Mouse (Mus musculus) MEL (cell line): Measurements from ENCODE around the gene Arl14. TPM values are rescaled to one million over a fixed set of nuclear protein-coding genes. Genes with fewer than 3 reads are reported as not detected.

Experiments
- DNase-seq: peaks from one replicate; pipeline ENCODE4 v3.0.0; 2011; ENCODE audit warnings: low read depth, low spot score
- H3K27ac ChIP-seq: 2 replicates; pipeline ENCODE4 v1.5.1; 2012; ENCODE audit warnings: low read depth, mild to moderate bottlenecking, control low read depth, low read length, moderate library complexity; ENCODE audit not compliant: control insufficient read depth
- H3K27me3 ChIP-seq, 2 experiments: fragments of 150-350 bp in 1 of 2; sonication (generic) in 1 of 2; 2 replicates each; pipeline ENCODE4 v1.6.1; 2012; ENCODE audit warnings: low read length in 2 of 2, mild to moderate bottlenecking in 2 of 2, improper control_type of control experiment in 1 of 2, moderate library complexity in 1 of 2; ENCODE audit not compliant: insufficient read depth in 2 of 2, control insufficient read depth in 1 of 2
- H3K36me3 ChIP-seq, 2 experiments: 2 replicates each; pipeline ENCODE4 v1.6.1; 2012 to 2014; ENCODE audit warnings: low read length in 2 of 2, improper control_type of control experiment in 1 of 2, inconsistent platforms in 1 of 2, mild to moderate bottlenecking in 1 of 2; ENCODE audit not compliant: insufficient read depth in 2 of 2, control insufficient read depth in 1 of 2
- H3K4me1 ChIP-seq, 2 experiments: fragments of 150-350 bp in 1 of 2; sonication (generic) in 1 of 2; 2 replicates each; pipeline ENCODE4 v1.6.1; 2012; ENCODE audit warnings: low read length in 2 of 2, improper control_type of control experiment in 1 of 2, mild to moderate bottlenecking in 1 of 2; ENCODE audit not compliant: insufficient read depth in 2 of 2, control insufficient read depth in 1 of 2
- H3K4me3 ChIP-seq, 2 experiments: fragments of 150-350 bp in 1 of 2; sonication (generic) in 1 of 2; 2 replicates each; pipeline ENCODE4 v1.5.1; 2012; ENCODE audit warnings: low read depth in 2 of 2, low read length in 2 of 2, mild to moderate bottlenecking in 2 of 2, moderate library complexity in 2 of 2, control low read depth in 1 of 2, improper control_type of control experiment in 1 of 2; ENCODE audit not compliant: control insufficient read depth in 1 of 2, insufficient read depth in 1 of 2
- H3K79me2 ChIP-seq: 2 replicates; pipeline ENCODE4 v1.6.1; 2012; ENCODE audit warnings: mild to moderate bottlenecking, low read length, moderate library complexity; ENCODE audit not compliant: control insufficient read depth, poor library complexity, insufficient read depth
- H3K9ac ChIP-seq: 2 replicates; pipeline ENCODE4 v1.6.1; 2012; ENCODE audit warnings: low read depth, mild to moderate bottlenecking, control low read depth, low read length, moderate library complexity; ENCODE audit not compliant: control insufficient read depth, poor library complexity, severe bottlenecking
- H3K9me3 ChIP-seq: fragments of 150-350 bp; sonication (generic); replicated peaks from 2 replicates; pipeline ENCODE4 v1.6.1; 2012; ENCODE audit warnings: mild to moderate bottlenecking, low read length, improper control_type of control experiment, moderate library complexity; ENCODE audit not compliant: insufficient read depth
- CHD1 ChIP-seq: IDR thresholded peaks from 2 replicates; pipeline ENCODE4 v1.6.1; 2012; ENCODE audit warnings: low read depth, mild to moderate bottlenecking, inconsistent platforms, low read length, improper control_type of control experiment
- ELF1 ChIP-seq: IDR thresholded peaks from 2 replicates; pipeline ENCODE4 v1.6.1; 2014; ENCODE audit warnings: low read depth, mild to moderate bottlenecking, inconsistent platforms, low read length, improper control_type of control experiment, moderate library complexity
- EP300 ChIP-seq, 2 experiments: IDR thresholded peaks; 2 replicates each; pipeline ENCODE4 v1.6.1; 2011; ENCODE audit warnings: improper control_type of control experiment in 2 of 2, low read length in 2 of 2, low read depth in 1 of 2, mild to moderate bottlenecking in 1 of 2
- ETS1 ChIP-seq: IDR thresholded peaks from 2 replicates; pipeline ENCODE4 v1.6.1; 2012; ENCODE audit warnings: low read depth, mild to moderate bottlenecking, inconsistent platforms, low read length, improper control_type of control experiment, moderate library complexity
- GATA1 ChIP-seq: IDR thresholded peaks from 2 replicates; pipeline ENCODE4 v1.6.1; 2011; ENCODE audit warnings: low read depth, low read length, improper control_type of control experiment
- KAT2A ChIP-seq: conservative IDR thresholded peaks from 2 replicates; pipeline ENCODE4 v1.6.1; 2012; ENCODE audit warnings: low read depth, low read length, improper control_type of control experiment, inconsistent platforms
- MAFK ChIP-seq: IDR thresholded peaks from 2 replicates; pipeline ENCODE4 v1.6.1; 2011; ENCODE audit warnings: low read depth, mild to moderate bottlenecking, low read length, improper control_type of control experiment, borderline replicate concordance
- MAX ChIP-seq: IDR thresholded peaks from 2 replicates; pipeline ENCODE4 v1.6.1; 2011; ENCODE audit warnings: low read length, improper control_type of control experiment
- MAZ ChIP-seq: IDR thresholded peaks from 2 replicates; pipeline ENCODE4 v1.6.1; 2012; ENCODE audit warnings: low read depth, mild to moderate bottlenecking, inconsistent platforms, low read length, improper control_type of control experiment
- MEF2A ChIP-seq: IDR thresholded peaks from 2 replicates; pipeline ENCODE4 v1.6.1; 2014; ENCODE audit warnings: low read depth, mild to moderate bottlenecking, inconsistent platforms, low read length, improper control_type of control experiment; ENCODE audit not compliant: poor library complexity, insufficient replicate concordance, severe bottlenecking; ENCODE audit errors: extremely low read depth
- MXI1 ChIP-seq: IDR thresholded peaks from 2 replicates; pipeline ENCODE4 v1.6.1; 2011; ENCODE audit warnings: mild to moderate bottlenecking, low read depth, low read length, improper control_type of control experiment
- MYB ChIP-seq: IDR thresholded peaks from 2 replicates; pipeline ENCODE4 v1.6.1; 2011; ENCODE audit warnings: mild to moderate bottlenecking, low read depth, low read length, improper control_type of control experiment
- MYC ChIP-seq: IDR thresholded peaks from 2 replicates; pipeline ENCODE4 v1.6.1; 2011; ENCODE audit warnings: low read depth, mild to moderate bottlenecking, low read length, improper control_type of control experiment, moderate library complexity
- NELFE ChIP-seq: IDR thresholded peaks from 2 replicates; pipeline ENCODE4 v1.6.1; 2011; ENCODE audit warnings: low read depth, low read length, improper control_type of control experiment
- NRF1 ChIP-seq: IDR thresholded peaks from 2 replicates; pipeline ENCODE4 v1.6.1; 2014; ENCODE audit warnings: low read depth, mild to moderate bottlenecking, inconsistent platforms, low read length, improper control_type of control experiment, moderate library complexity; ENCODE audit not compliant: poor library complexity, insufficient read depth, severe bottlenecking
- POLR2A ChIP-seq, 2 experiments: IDR thresholded peaks; 2 replicates each; pipeline ENCODE4 v1.6.1; 2011 to 2012; ENCODE audit warnings: low read length in 2 of 2, mild to moderate bottlenecking in 2 of 2, control low read depth in 1 of 2, improper control_type of control experiment in 1 of 2, low read depth in 1 of 2, moderate library complexity in 1 of 2; ENCODE audit not compliant: control insufficient read depth in 1 of 2, insufficient read depth in 1 of 2, poor library complexity in 1 of 2
- POLR2AphosphoS2 ChIP-seq: IDR thresholded peaks from 2 replicates; pipeline ENCODE4 v1.6.1; 2011; ENCODE audit warnings: low read length, improper control_type of control experiment
- POLR2AphosphoS5 ChIP-seq: IDR thresholded peaks from 2 replicates; pipeline ENCODE4 v1.6.1; 2012; ENCODE audit warnings: low read depth, borderline replicate concordance, mild to moderate bottlenecking, inconsistent platforms, low read length, moderate library complexity, mixed read lengths
- TAL1 ChIP-seq: IDR thresholded peaks from 2 replicates; pipeline ENCODE4 v1.6.1; 2012; ENCODE audit warnings: mild to moderate bottlenecking, inconsistent platforms, low read length, moderate library complexity, mixed read lengths
- TBP ChIP-seq: IDR thresholded peaks from 2 replicates; pipeline ENCODE4 v1.8.0; 2011; ENCODE audit warnings: low read depth, low read length, improper control_type of control experiment
- TCF12 ChIP-seq: IDR thresholded peaks from 2 replicates; pipeline ENCODE4 v1.6.1; 2014; ENCODE audit warnings: low read depth, mild to moderate bottlenecking, inconsistent platforms, low read length, improper control_type of control experiment, moderate library complexity
- USF1 ChIP-seq: IDR thresholded peaks from 2 replicates; pipeline ENCODE4 v1.6.1; 2014; ENCODE audit warnings: low read depth, mild to moderate bottlenecking, inconsistent platforms, low read length, improper control_type of control experiment, moderate library complexity
- ZC3H11A ChIP-seq: IDR thresholded peaks from 2 replicates; pipeline ENCODE4 v1.6.1; 2012; ENCODE audit warnings: low read depth, mild to moderate bottlenecking, inconsistent platforms, low read length, improper control_type of control experiment
- ZMIZ1 ChIP-seq: IDR thresholded peaks from 2 replicates; pipeline ENCODE4 v1.6.1; 2012; ENCODE audit warnings: low read depth, mild to moderate bottlenecking, inconsistent platforms, low read length, improper control_type of control experiment, moderate library complexity
- ZNF384 ChIP-seq: IDR thresholded peaks from 2 replicates; pipeline ENCODE4 v1.6.1; 2012; ENCODE audit warnings: low read depth, mild to moderate bottlenecking, inconsistent platforms, low read length, improper control_type of control experiment
- polyA plus RNA-seq, 2 experiments: library from polyadenylated mRNA; stranded (reverse) in 1 of 2; unstranded in 1 of 2; fragments of >175 nt in 1 of 2; fragments of >200 nt in 1 of 2; gene quantifications; 2 replicates each; pipeline versions ENCODE4 v1.2.1 to v1.2.4; 2012; ENCODE audit warnings: low replicate concordance in 2 of 2, low read depth in 1 of 2; ENCODE audit not compliant: insufficient read length in 2 of 2, insufficient read depth in 1 of 2, missing spikeins in 1 of 2
- total RNA-seq: library from RNA; depleted of rRNA; stranded (reverse); fragments of 300-350 nt; gene quantifications from 2 replicates; pipeline ENCODE4 v1.2.3, GENCODE M21; 2012

The Arl14 gene
- total and polyA plus RNA-seq, 3 experiments: not detected

DNA sequence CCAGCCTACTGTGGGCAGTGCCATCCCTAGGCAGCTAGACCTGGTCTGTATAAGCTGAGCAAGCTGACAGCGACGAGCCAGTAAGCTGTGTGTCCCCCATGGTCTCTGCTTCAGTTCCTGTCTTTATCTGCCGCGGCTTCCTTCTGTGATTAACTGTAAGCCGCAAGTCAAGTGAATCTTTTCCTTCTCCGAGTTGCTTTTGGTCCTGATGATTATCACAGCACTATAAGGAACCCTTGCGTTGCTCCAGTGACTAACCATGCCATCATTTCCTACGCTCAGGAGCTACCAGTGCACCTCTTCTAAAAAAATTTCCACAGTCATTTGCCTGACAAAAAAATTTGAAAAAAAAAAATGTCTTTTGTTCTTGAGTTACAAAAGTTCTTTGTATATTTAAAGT, 40.7 kb upstream of the Arl14 start:
- Histone ChIP-seq H3K36me3 (no peaks in the 10 kb centered on the region), H3K27ac (no peak overlapping the region), H3K9me3 (no peaks in the 10 kb centered on the region), H3K4me1 (no peaks in the 10 kb centered on the region), H3K27me3 (peaks cover 0 to 1% of the 10 kb centered on the region in 2 experiments; a peak in 1 of 4 replicates), H3K9ac (no peak overlapping the region), H3K4me3 (no peak overlapping the region), H3K79me2 (no peaks in the 10 kb centered on the region)
- DNase-seq: no peak
- no peak for TF ChIP-seq MAZ
- TF ChIP-seq POLR2A (IDR thresholded peaks at IDR 0.05; ENCODE audit: control insufficient read depth in 1 of 2, insufficient read depth in 1 of 2, low read depth in 1 of 2, low read length in 2 of 2, poor library complexity in 1 of 2): no peak
- TF ChIP-seq MYB: no peak
- no peak for TF ChIP-seq MAFK
- TF ChIP-seq POLR2AphosphoS2: no peak

DNA sequence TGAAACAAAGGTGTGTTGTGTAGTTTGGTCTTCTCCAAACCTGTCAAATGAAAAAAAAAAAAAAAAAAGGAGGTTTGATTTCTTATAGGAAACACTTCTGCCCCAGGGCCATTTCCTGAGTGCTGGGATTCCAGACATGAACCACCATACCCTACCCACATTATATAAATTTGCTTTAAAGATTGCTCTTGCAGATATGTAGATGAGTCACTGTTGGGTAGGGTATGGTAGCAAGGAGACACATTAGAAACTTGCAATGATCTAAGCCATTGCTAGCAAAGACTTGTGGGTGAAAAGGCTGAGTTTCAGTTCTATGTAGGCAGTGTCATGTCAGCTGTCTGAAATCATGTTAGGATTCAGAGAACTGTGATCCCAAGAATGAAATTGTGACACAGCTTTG, 40.0 kb upstream of the Arl14 start:
- TF ChIP-seq KAT2A: no peak
- TF ChIP-seq CHD1: no peak
- no peak for TF ChIP-seq ELF1
- no peak for TF ChIP-seq EP300 (IDR thresholded peaks at IDR 0.05; ENCODE audit: low read depth in 1 of 2, low read length in 2 of 2)
- no peak for TF ChIP-seq MEF2A
- no peak for TF ChIP-seq POLR2AphosphoS5
- no peak for TF ChIP-seq NRF1
- TF ChIP-seq USF1: no peak
- no peak for TF ChIP-seq ZNF384
- TF ChIP-seq MXI1: no peak
- TF ChIP-seq, all 39 proteins: peak for 0
- H3K4me1 ChIP-seq: no peaks in the 10 kb centered on the region
- H3K27me3 ChIP-seq: peaks cover 0 to 1% of the 10 kb centered on the region in 2 experiments; a peak in 1 of 4 replicates

DNA sequence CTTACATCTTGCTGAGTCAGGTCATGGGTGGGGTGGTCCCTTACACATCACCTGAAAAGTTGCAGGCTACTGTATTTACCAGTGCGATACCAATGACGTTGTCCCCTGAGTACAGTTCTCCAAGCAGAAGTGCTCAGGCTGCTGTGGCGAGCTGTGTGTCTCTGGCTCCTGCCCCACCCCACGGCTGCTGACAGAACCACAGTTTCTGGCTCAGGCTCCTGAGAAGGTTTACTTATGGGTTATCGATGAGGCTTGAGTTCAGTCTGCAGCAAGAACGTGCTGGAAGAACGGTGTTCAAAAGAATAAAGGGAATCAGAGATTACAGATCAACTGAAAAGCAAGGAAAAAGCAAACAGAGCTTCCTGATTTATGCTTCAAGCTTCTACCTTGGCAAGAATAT, 37.0 kb upstream of the Arl14 start:
- Histone ChIP-seq H3K4me1 (no peaks in the 10 kb centered on the region), H3K27ac (no peak overlapping the region), H3K9me3 (no peaks in the 10 kb centered on the region), H3K4me3 (no peak overlapping the region), H3K27me3 (peaks cover 0 to 1% of the 10 kb centered on the region in 2 experiments; a peak in 1 of 4 replicates), H3K79me2 (no peaks in the 10 kb centered on the region), H3K9ac (no peak overlapping the region), H3K36me3 (no peaks in the 10 kb centered on the region)
- no peak for DNase-seq
- TF ChIP-seq POLR2A (IDR thresholded peaks at IDR 0.05; ENCODE audit: control insufficient read depth in 1 of 2, insufficient read depth in 1 of 2, low read depth in 1 of 2, low read length in 2 of 2, poor library complexity in 1 of 2): no peak
- TF ChIP-seq EP300 (IDR thresholded peaks at IDR 0.05; ENCODE audit: low read depth in 1 of 2, low read length in 2 of 2): no peak
- no peak for TF ChIP-seq MEF2A
- no peak for TF ChIP-seq ZC3H11A
- no peak for TF ChIP-seq ETS1
- no peak for TF ChIP-seq USF1
- no peak for TF ChIP-seq NELFE
- no peak for TF ChIP-seq TBP
- TF ChIP-seq MXI1: no peak
- no peak for TF ChIP-seq TCF12
- no peak for TF ChIP-seq MYC
- no peak for TF ChIP-seq TAL1
- no peak for TF ChIP-seq MAFK
- no peak for TF ChIP-seq GATA1
- TF ChIP-seq POLR2AphosphoS2: no peak
- TF ChIP-seq ZMIZ1: no peak
- no peak for TF ChIP-seq MAX
- no peak for TF ChIP-seq ELF1
- no peak for TF ChIP-seq MAZ

More for the DNA sequence above, 40.0 kb upstream of the Arl14 start:
- Histone ChIP-seq H3K4me3 (no peak overlapping the region), H3K9ac (no peak overlapping the region), H3K79me2 (no peaks in the 10 kb centered on the region), H3K9me3 (no peaks in the 10 kb centered on the region), H3K36me3 (no peaks in the 10 kb centered on the region), H3K27ac (no peak overlapping the region)
- no peak for DNase-seq
